Mouse (Mus musculus) erythroblast, adult 5-6 weeks (primary cell): ENCODE results near the gene Mrps27. TPM values are rescaled to one million over a fixed set of nuclear protein-coding genes. Genes with fewer than 3 reads are reported as not detected.

Experiments
- ATAC-seq: replicated peaks from 2 replicates; pipeline ENCODE4 v1.8.0; 2016; ENCODE audit warnings: moderate number of reproducible peaks, mild to moderate bottlenecking, moderate TSS enrichment, inconsistent platforms; ENCODE audit not compliant: poor library complexity, low FRiP score, severe bottlenecking
- total RNA-seq, 2 experiments: library from RNA; stranded (forward) in 1 of 2; stranded (reverse) in 1 of 2; fragments of 150-400 nt in 1 of 2; fragments of 200-764, 138-1000 nt in 1 of 2; gene quantifications; 2 replicates each; pipeline versions ENCODE4 v1.2.3 to v1.2.4; 2015 to 2017; ENCODE audit warnings: low replicate concordance in 2 of 2

Gene Mrps27
- total RNA-seq, 2 experiments from 2014 or later, result 1.9 TPM; not detected in 1

DNA sequence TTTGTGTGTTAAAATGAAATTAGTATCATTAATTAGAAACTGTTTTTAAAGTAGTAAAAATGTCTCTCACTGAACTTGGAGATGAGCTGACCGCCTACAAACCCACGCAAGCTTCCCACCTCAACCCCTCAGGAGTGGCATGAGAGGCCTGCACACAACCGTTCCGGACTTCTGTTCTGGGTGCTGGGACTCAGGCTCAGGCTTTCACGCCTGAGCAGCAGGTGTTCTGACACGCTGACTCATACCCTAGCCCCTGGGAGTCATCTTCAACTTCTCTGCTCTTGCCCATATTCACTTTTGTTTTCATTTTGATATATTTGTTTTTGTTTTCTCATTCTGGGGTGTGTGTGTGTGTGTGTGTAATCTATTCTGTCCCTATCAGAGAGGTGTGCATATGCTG, 5.4 kb downstream of the Mrps27 start:
- no peak for ATAC-seq

GRCm38 (mm10) chr13:99351186-99351585, 6.6 kb downstream of the Mrps27 start:
- ATAC-seq, result no peak

- ATAC-seq, result no peak
Measured at GRCm38 (mm10) chr13:99351596-99351995, 7.0 kb downstream of the Mrps27 start.

DNA sequence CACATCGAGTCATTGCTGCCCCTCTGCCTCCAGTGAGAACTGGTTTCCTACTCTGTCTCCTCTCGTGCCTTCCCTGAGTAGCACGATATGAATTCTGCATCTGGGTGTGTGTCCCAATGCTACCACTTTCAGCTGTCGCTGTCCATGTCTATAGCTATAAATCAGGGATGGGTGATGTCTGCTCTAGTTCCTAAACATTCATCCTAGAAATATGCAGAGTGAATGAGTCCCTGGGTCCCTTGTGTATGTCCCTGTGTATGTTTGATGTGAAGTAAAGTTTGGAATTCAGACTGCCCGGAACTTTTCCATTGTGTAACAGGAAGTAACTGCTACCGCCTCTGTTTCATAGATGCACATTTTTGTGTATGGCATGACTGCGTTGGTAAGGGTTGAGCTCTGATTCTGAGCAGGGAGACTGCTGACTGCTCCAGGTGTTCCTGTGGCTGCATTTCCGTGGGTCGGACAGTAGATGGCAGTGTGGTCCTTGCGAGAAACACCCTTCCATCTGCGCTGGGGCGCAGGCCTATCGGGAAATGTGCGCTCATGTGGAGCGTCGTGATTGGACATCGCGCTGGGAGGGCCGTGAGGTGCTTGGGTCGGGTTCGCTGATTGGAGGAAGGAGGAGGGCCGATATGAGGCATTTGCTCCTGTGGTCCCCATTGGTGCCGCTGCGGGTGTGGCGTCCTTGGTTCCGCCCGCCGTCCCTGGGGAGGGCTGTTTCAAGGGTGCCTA, 8.3 kb downstream of the Mrps27 start:
- ATAC-seq, result peak; percentile 100

DNA sequence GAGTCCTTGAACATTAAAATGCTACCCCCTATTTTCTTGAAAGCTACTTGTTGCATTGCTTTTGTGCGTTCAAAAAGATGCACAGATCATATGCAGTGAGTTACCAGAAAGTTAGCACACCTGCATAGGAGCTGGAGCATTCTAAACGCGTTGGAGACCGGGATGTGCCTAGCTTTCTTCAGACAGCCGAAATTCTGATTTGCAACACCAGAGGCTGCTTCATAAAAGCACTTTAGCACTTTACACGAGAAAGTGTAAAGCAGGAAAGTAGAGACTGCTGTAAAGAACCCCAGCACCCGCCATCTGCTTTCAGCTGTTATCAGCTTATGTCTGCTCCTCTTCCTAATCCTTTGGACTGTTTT, 8.9 kb downstream of the Mrps27 start:
- ATAC-seq, result peak; percentile 39

GRCm38 (mm10) chr13:99355072-99355471, 10.5 kb downstream of the Mrps27 start:
- ATAC-seq, result no peak

DNA sequence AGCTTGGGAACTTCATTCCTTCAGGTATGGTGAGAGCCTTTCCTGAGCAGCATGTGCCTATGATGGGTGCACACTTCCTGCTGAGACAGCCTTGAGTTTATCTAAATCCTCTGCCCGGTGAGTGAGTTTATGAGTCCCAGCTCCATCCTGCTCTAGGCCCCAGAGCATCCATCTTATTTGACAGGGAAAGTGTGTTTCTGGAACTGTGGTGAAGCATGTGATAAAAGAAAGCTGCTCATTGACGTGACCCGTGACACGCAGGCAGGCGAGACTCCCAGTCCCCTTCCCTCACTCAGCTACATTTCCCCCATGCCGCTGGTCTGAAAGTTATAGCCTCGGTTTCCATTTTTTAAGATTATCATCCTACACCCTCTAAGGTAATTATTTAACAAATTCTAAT, 11.3 kb downstream of the Mrps27 start:
- no peak for ATAC-seq

- ATAC-seq, result no peak
Measured at GRCm38 (mm10) chr13:99356428-99357265, 12.1 kb downstream of the Mrps27 start.

DNA sequence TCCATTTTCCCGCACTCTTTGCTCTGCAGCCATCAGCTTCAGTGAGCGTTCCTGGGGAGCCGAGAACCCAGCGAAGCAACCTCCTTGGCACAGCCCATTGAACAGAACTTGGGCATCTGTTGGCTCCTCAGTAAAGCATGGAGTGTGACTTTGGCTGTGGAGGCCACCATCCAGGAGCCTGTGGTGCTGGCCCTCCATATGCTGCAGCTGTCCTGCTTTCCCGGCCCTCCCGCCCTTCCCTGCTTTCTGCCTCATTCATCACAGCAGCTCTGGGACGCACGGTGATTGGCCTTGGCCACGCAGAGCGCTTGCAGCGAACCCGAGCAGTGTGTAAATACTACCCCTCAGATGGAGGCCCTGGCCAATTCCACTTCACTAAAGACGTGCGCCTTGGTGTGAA, 14.3 kb downstream of the Mrps27 start:
- ATAC-seq, result no peak

DNA sequence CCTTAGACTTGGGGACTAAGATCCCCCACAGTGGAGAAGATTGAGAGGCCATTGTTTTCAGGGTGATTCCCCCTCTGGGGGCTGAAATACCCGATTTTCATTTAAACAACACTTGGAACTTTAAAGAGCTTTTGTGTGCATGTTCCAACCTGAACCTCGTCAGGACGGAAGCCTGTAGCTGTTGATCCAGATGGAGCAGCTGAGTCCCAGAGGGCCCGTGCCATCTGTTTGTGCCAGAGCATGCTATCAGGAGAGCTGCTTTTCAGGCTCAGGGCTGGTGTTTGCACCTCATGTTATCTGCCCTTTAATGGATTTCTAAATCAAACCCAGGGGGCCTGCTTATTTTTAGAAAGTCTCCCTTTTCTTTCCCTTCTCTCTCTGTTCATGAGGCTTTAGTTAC, 19.3 kb downstream of the Mrps27 start:
- ATAC-seq, result no peak

- no peak for ATAC-seq
Measured at GRCm38 (mm10) chr13:99366422-99367175, 22.0 kb downstream of the Mrps27 start.

GRCm38 (mm10) chr13:99367554-99368174, 23.1 kb downstream of the Mrps27 start:
- no peak for ATAC-seq

DNA sequence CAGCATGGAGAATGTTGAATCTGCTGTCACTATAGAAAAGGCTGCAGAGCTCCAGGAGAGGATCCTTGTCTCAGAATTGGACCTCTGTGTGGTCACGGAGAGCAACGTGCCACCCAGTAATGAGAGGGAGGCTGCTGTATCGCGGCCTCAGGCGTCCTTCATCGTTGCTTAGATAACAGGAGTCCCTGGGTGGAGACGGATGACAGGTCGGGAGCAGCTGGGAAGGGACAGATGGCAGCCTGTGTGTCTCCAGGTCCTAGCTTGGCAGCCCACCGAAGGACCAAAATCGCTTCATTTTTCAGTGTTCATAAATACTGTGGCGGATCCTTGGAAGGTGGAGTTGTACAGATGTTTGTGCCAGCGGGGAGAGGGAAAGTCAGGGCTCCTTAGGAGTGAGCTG, 24.5 kb downstream of the Mrps27 start:
- no peak for ATAC-seq

DNA sequence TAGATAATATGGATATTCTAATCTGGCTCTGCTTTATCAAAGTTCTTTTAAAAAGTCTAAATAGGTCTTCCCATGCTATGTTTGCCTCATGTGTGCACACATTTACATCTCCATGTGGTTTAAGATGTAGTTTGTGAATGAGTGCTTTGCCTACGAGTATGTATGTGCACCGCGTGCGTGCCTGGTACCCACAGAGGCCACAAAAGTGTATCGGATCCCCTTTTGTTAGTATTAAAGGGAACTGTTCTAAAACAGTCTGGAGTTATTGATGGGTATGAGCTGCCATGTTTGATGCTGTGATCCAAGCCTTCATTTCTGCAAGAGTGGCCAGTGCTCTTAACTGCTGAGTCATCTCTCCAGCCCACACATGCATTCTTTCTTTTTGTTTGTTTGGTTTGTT, 26.7 kb downstream of the Mrps27 start:
- ATAC-seq, result no peak

DNA sequence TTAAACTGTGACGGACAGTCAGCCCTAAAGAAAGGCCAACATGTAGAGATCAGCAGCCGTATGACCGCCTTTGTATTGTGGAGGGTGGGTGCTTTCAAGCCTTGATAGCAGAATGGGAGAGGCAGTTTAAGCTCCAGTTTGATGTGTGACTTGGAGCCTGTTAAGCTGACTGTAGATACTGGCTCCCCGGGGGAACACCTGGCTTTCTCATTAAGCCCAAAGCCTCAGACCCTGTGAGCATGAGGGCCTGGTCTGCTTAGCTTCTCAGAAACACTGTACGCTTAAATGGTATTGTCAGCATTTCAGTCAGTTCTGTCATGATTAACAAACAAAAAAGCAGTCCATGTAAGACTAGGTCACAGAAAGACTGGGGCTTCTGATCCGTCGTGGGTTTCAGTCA, 29.1 kb downstream of the Mrps27 start:
- no peak for ATAC-seq

DNA sequence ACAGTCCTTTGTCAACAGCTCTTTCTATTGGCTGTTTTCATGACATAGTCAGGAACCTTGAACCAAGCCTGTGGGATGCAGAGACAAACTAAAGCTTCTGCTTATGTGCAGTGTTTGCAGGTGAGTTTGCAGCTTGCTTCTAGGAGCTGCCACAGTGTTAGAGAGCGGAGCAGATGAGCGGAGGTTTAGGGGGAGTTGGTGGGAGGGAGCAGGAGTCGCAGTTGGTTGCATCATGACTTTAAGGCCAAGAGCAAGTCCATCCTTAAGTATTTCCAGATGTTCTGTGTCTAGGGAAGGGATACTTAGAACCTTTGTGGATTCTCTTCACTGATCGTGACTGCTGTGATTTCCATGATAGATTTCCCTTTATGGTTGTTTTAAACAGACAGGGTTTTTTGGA, 29.6 kb downstream of the Mrps27 start:
- ATAC-seq, result no peak

DNA sequence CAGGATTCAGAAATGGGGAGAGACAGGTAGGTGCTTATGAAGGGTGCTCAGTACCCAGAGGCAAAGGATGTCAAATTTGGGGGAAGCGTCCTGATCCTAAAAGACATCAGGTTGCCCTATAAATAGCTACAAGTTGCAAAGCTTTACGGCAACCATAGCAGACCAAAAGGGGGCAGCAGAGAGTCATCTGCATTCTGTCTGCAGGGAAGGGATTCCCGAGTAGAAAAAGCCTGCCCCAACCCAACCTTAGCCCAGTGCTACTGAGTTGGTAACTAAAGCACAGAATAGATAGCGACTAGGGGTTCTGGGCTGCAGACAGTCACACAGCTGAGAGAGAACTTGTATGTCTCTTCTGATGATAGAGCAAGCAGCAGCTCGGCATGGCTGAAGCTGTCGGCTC, 31.0 kb downstream of the Mrps27 start:
- peak; percentile 72 for ATAC-seq

- ATAC-seq, result no peak
Measured at GRCm38 (mm10) chr13:99377055-99377454, 32.5 kb downstream of the Mrps27 start.

- no peak for ATAC-seq
Measured at GRCm38 (mm10) chr13:99378223-99378622, 33.6 kb downstream of the Mrps27 start.

- ATAC-seq, result no peak
Measured at GRCm38 (mm10) chr13:99382373-99382772, 37.8 kb downstream of the Mrps27 start.
